Mouse (Mus musculus) kidney, embryonic 16.5 days (tissue): ENCODE measurements around the gene Chrnd. TPM values are rescaled to one million over a fixed set of nuclear protein-coding genes. Genes with fewer than 3 reads are reported as not detected.

Source experiments
- ATAC-seq: fragments of 200-750 bp; cut with Nextera tagmentation; 2 replicates; pipeline ENCODE4 v1.8.0; 2017; ENCODE audit warnings: moderate TSS enrichment; ENCODE audit not compliant: low FRiP score, low TSS enrichment
- H3K27ac ChIP-seq: fragments of 300-500 bp; sonication (generic); 2 replicates; pipeline ENCODE4 v1.5.1; 2014; ENCODE audit warnings: low read length
- H3K27me3 ChIP-seq: fragments of 300-500 bp; sonication (generic); 2 replicates; pipeline ENCODE4 v1.6.1; 2014; ENCODE audit warnings: low read length, control low read depth, mixed read lengths; ENCODE audit not compliant: insufficient read depth
- H3K36me3 ChIP-seq: fragments of 300-500 bp; sonication (generic); 2 replicates; pipeline ENCODE4 v1.6.1; 2014; ENCODE audit warnings: low read length, control low read depth, mixed read lengths; ENCODE audit not compliant: insufficient read depth
- H3K4me1 ChIP-seq: fragments of 300-500 bp; sonication (generic); 2 replicates; pipeline ENCODE4 v1.6.1; 2014; ENCODE audit warnings: low read length, control low read depth, mixed read lengths; ENCODE audit not compliant: insufficient read depth
- H3K4me2 ChIP-seq: fragments of 300-500 bp; sonication (generic); replicated peaks from 2 replicates; pipeline ENCODE4 v1.6.1; 2014; ENCODE audit warnings: low read depth, low read length
- H3K4me3 ChIP-seq: fragments of 300-500 bp; sonication (generic); 2 replicates; pipeline ENCODE4 v1.5.1; 2014; ENCODE audit warnings: mild to moderate bottlenecking, low read length
- H3K9ac ChIP-seq: fragments of 300-500 bp; sonication (generic); replicated peaks from 2 replicates; pipeline ENCODE4 v1.6.1; 2014; ENCODE audit warnings: low read length
- H3K9me3 ChIP-seq: fragments of 300-500 bp; sonication (generic); 2 replicates; pipeline ENCODE4 v1.6.1; 2016; ENCODE audit warnings: low read length, control low read depth
- WGBS: fragments of 180-500 bp; shearing (Covaris S2); extraction: QIAGEN DNeasy Blood & Tissue Kit; methylation state at CpG from one replicate; pipeline ENCODE4 v1.1.7; 2014; 5-methylcytosine and 5-hydroxymethylcytosine counted together
- polyA plus RNA-seq: library from polyadenylated mRNA; unstranded; fragments of >200 nt; fragmentation: Nextera tagmentation; extraction: Ambion mirVana; gene quantifications from 2 replicates; pipeline ENCODE4 v1.2.1, GENCODE M21; 2015

The Chrnd gene
- polyA plus RNA-seq, 1 experiment from 2014 or later: 0.81 TPM

DNA sequence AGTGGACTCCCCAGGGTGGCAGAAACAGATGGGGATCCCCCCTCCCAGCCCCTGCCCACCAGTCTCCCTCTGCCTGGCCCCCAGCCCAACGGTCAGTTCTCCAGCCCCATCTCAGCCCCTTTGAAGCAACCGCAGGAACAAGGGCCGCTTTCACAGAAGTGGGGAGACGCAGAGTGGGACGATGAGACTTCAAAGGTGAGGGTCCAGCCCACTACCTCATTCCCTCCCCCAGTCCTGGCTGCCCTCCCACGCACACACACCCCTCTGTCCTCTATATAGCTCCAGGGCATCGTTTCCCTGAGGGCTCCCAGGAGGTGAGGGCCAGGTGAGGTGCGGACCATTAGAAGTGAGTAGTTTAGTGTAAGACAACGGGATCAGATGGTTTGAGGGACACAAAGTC, 7.4 kb upstream of the Chrnd start, which contains the start of gene Prss56:
Gene Prss56 (plus strand): TSS at position 301 of the 400 bp plus-strand sequence.
- no peak for ATAC-seq
- Histone ChIP-seq H3K9me3 (no peaks in the 10 kb centered on the region), H3K27me3 (peaks cover 56% of the 10 kb centered on the region), H3K4me2 (no peak within 1 kb of the TSS), H3K4me1 (peaks cover 20% of the 10 kb centered on the region), H3K4me3 (no peak within 1 kb of the TSS), H3K9ac (no peak within 1 kb of the TSS), H3K27ac (no peak within 1 kb of the TSS), H3K36me3 (no peaks in the 10 kb centered on the region)
- 18% methylated on average over 9 of the region's 9 CpGs for WGBS

DNA sequence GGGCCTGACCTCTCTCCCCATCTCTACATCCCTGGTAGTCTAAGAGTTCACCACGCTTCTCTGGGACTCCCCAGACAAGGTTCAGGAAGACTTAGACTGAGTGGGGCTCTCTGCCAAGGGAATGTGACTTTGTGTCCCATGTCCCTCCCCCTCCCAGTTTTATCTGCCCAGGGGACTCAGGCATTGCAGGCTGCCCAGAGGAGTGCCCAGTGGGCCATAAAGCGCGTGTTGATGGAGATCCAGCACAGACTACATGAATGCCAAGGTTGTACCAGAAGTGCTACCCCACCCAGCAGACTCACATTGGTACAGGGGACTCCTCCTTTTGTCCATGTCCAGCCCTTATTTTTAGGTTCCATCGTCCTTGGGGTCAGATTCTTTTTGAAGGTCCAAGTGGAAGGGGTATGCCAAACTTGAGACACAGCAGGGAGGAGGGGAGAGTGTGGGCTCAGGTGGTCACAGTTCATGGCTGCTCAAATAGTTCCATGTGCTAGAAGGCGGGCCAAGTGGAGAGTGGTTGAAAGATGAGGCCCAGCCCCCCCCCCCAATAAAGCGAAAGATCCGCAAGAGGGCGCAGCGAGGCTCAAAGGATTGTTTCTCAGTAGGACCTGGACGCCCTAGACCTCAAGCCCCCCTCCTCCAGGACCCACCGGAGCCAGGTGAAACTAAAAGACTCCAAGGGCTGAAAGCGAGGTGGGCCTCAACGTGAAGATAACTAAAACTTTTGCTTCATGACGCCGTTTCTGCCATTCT, 6.2 kb upstream of the Chrnd start:
- Histone ChIP-seq H3K9ac (no peak overlapping the region), H3K27ac (no peak overlapping the region), H3K4me2 (peak overlapping the region; percentile 23; the same call in 1 of the 2 replicates), H3K4me1 (peaks cover 20% of the 10 kb centered on the region), H3K27me3 (peaks cover 58% of the 10 kb centered on the region), H3K9me3 (no peaks in the 10 kb centered on the region), H3K36me3 (no peaks in the 10 kb centered on the region), H3K4me3 (no peak overlapping the region)
- 32% methylated on average over 15 of the region's 15 CpGs for WGBS
- no peak; the same call in 1 of the 2 replicates for ATAC-seq

DNA sequence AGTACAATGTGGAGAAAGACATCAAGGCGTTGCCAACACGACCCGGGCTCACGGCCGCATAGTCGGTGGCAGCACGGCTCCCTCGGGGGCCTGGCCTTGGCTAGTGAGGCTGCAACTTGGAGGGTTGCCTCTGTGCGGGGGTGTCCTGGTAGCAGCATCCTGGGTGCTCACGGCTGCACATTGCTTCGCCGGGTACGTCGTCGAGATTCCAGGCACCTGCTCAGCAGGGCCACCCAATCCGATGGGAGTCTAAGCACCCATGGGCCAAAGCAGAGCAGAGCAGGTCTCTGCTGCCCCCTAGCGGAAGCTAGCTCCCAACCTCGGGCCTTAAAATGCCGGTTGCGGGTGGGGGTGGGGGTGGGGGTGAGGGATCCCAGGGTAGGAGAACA, 5.7 kb upstream of the Chrnd start:
- no peak overlapping the region for H3K27ac ChIP-seq

DNA sequence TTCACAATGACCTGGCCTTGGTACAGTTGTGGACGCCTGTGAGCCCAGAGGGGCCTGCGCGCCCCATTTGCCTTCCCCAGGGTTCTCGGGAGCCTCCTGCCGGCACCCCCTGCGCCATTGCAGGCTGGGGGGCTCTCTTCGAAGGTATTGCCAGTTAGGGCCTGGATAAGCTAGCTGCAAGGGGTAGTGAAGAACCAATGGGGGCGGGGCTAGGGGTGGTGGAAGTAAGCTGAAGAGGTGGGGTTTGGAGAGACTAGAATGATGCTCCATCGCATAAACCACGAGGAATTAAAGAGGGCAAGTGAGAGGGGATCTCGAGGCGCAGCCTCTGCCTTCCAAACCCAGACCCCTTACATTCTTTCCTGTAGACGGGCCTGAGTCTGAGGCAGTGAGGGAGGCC, 4.9 kb upstream of the Chrnd start:
- Histone ChIP-seq H3K27me3 (peaks cover 57% of the 10 kb centered on the region), H3K4me3 (no peak overlapping the region), H3K36me3 (no peaks in the 10 kb centered on the region), H3K9ac (no peak overlapping the region), H3K4me1 (peaks cover 20% of the 10 kb centered on the region), H3K4me2 (no peak overlapping the region), H3K9me3 (no peaks in the 10 kb centered on the region), H3K27ac (no peak overlapping the region)
- no peak for ATAC-seq
- 16% methylated on average over 13 of the region's 13 CpGs for WGBS

More for the DNA sequence above, 5.7 kb upstream of the Chrnd start:
- peaks cover 57% of the 10 kb centered on the region for H3K27me3 ChIP-seq
- H3K4me2 ChIP-seq: peak overlapping the region; percentile 23; the same call in 1 of the 2 replicates
- no peaks in the 10 kb centered on the region for H3K9me3 ChIP-seq
- WGBS: 11% methylated on average over 20 of the region's 20 CpGs
- H3K9ac ChIP-seq: no peak overlapping the region
- peaks cover 20% of the 10 kb centered on the region for H3K4me1 ChIP-seq
- H3K4me3 ChIP-seq: no peak overlapping the region
- no peaks in the 10 kb centered on the region for H3K36me3 ChIP-seq
- ATAC-seq: 0 out of 2 replicates have a peak, but pooled peaks have one; percentile 18

DNA sequence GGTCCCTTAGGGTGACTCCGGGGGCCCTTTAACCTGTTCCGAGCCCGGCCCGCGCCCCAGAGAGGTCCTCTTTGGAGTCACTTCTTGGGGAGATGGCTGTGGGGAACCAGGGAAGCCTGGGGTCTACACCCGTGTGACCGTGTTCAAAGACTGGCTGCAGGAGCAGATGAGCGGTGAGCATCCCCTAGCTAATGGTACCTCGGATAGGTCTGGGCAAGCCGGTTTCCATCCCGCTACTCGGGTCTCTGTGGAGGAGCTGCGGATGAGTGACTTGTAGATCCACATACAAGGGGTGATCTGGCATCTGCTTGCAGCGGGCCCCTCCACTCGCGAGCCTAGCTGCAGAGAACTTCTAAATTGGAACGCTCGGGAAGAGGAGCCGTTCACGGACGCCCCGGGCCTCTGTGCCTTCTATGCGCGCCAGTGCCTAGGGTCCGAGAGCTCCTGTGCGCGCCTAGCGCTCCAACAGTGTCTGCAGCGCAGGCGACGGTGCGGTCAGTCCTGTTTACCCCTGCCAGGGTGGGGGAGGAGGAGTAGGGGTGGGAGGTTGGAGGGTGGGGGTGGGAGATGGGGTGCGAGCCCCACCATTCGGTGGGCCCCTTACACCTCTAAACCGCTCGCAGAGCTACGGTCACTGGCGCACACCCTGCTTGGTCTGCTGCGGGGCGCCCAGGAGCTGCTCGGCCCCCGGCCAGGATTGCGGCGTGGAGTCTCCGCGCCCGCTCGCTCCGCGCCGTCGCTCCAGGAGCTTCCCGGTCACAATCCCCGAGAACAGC, 4.0 kb upstream of the Chrnd start:
- 2% methylated on average over 54 of the region's 54 CpGs for WGBS
- peaks cover 55% of the 10 kb centered on the region for H3K27me3 ChIP-seq

DNA sequence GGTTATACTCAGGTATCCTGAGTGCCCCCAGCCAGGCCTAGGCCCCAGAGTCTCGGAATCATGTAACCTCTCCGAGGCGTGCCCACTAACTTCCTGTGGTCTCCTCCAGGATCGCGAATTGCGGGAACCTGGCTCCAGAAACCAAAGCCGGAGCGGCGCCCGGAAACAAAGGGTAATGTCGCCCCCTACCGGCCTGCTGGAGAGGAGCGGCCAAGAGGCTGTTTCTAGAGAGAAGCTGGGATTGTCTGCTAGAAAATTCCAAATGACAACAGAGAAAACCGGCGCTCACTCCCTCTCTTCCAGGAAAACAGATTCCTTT, 3.4 kb upstream of the Chrnd start:
- Histone ChIP-seq H3K4me2 (peak overlapping the region; percentile 97), H3K27ac (no peak overlapping the region), H3K4me1 (peaks cover 15% of the 10 kb centered on the region), H3K36me3 (no peaks in the 10 kb centered on the region), H3K9me3 (no peaks in the 10 kb centered on the region), H3K9ac (peak overlapping the region; percentile 66), H3K27me3 (peaks cover 53% of the 10 kb centered on the region), H3K4me3 (peak overlapping the region; percentile 60)
- ATAC-seq: no peak; the same call in 1 of the 2 replicates
- under 1% methylated on average over 15 of the region's 15 CpGs for WGBS

More for the DNA sequence above, 4.0 kb upstream of the Chrnd start:
- ATAC-seq: peak; percentile 14
- Histone ChIP-seq H3K4me2 (peak overlapping the region; percentile 97), H3K4me3 (peak overlapping the region; percentile 60), H3K9ac (peak overlapping the region; percentile 66), H3K9me3 (no peaks in the 10 kb centered on the region), H3K27ac (no peak overlapping the region), H3K4me1 (peaks cover 15% of the 10 kb centered on the region), H3K36me3 (no peaks in the 10 kb centered on the region)

DNA sequence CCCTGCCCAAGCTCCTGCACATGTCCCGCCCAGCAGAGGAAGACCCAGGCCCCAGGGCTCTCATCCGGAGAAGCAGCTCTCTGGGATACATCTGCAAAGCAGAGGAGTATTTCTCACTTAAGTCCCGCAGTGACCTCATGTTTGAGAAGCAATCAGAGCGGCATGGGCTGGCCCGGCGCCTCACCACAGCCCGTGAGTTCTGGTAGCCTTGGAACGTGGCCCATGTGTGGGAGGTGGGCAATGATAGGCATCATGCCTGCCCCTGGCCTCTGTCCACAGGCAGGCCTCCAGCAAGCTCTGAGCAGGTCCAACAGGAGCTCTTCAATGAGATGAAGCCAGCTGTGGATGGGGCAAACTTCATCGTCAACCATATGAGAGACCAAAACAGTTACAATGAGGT, 6.9 kb downstream of the Chrnd start:
- no peak overlapping the region for H3K4me3 ChIP-seq
- H3K4me1 ChIP-seq: peaks cover 5% of the 10 kb centered on the region; the same call in 1 of the 2 replicates
- H3K4me2 ChIP-seq: no peak overlapping the region
- H3K9ac ChIP-seq: no peak overlapping the region
- H3K27ac ChIP-seq: no peak overlapping the region
- no peak for ATAC-seq
- H3K36me3 ChIP-seq: no peaks in the 10 kb centered on the region
- no peaks in the 10 kb centered on the region for H3K27me3 ChIP-seq
- no peaks in the 10 kb centered on the region for H3K9me3 ChIP-seq
- WGBS: 75% methylated on average over 9 of the region's 9 CpGs

DNA sequence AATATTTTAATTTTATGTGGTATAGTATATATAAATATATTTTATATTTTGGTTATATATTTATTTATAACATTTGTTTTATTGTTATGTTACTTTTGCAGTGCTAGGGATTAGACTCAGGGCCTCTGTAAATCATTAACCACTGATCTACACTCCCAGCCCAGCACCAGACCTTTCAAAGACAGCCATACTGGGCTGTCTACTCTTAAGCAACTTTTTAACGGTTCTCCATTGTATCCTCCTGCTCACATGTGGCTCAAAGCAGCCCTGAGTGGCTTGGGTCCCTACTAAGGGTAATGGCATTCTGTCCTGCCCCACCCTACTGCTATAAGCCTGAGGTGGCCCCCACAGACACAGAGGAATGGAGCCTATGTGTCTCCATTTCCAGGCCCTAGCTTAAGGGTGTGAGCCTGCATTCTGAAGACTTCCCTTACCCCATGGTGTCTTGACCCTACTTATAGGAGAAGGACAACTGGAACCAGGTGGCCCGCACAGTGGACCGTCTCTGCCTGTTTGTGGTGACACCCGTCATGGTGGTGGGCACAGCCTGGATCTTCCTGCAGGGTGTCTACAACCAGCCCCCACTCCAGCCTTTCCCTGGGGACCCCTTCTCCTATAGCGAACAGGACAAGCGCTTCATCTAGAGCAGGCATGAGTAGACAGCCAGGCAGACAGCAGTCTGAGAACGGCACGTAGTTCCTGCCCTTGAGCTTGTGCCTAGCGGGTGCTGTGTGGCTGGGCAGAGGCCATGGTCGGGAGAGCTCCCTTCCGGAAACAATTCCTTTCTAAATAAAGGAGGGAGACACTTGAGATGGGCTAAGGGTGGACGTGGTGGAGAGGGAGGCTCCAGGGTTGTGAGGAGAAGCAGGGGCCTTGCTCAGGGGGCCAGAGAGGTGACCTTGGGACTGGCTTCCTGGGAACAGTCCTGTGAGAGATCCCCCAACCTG, 8.0 kb downstream of the Chrnd start:
- Histone ChIP-seq H3K4me3 (no peak overlapping the region), H3K4me2 (no peak overlapping the region), H3K9me3 (peaks cover 2% of the 10 kb centered on the region; the same call in 1 of the 2 replicates), H3K36me3 (no peaks in the 10 kb centered on the region), H3K27me3 (no peaks in the 10 kb centered on the region), H3K4me1 (peaks cover 5% of the 10 kb centered on the region; the same call in 1 of the 2 replicates), H3K27ac (no peak overlapping the region), H3K9ac (no peak overlapping the region)
- ATAC-seq: peak; percentile 69
- WGBS: 53% methylated on average over 12 of the region's 12 CpGs

DNA sequence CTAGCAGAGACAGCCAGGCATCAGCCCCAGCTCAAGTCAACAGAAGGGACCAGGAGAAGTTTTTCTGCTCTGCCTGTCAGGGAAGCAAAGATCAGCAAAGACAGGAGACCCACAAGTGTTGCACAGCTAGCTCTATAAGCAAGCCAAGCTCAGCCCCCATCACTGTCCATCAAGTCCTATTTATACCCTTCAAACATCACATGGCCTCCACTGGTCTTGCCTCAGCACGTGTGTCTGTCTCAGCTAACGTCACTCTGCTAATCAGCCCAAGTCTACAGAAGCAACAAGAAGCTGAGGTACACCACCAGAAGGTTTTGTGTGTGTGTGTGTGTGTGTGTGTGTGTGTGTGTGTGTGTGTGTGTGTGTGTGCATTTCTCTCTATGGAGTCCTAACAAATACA, 10.4 kb downstream of the Chrnd start:
- no peak overlapping the region for H3K4me3 ChIP-seq
- WGBS: 63% methylated on average over 2 of the region's 2 CpGs
- no peak overlapping the region for H3K27ac ChIP-seq
- no peak overlapping the region for H3K4me2 ChIP-seq
- no peaks in the 10 kb centered on the region for H3K27me3 ChIP-seq
- H3K9ac ChIP-seq: no peak overlapping the region
- no peaks in the 10 kb centered on the region for H3K36me3 ChIP-seq
- peaks cover 2% of the 10 kb centered on the region; the same call in 1 of the 2 replicates for H3K9me3 ChIP-seq
- no peak for ATAC-seq
- peaks cover 10% of the 10 kb centered on the region for H3K4me1 ChIP-seq
